Mouse (Mus musculus): Measurements from ENCODE around the gene Ptger2.

- TF ChIP-seq CTCF (IDR thresholded peaks at IDR 0.05; ENCODE audit: low read depth, low read length) (no peak), POLR2AphosphoS5 (IDR thresholded peaks at IDR 0.05; ENCODE audit: insufficient replicate concordance, low read depth, low read length) (no peak), GATA1 (IDR thresholded peaks at IDR 0.05; ENCODE audit: borderline replicate concordance, low read length) (no peak)
Observed at GRCm38 (mm10) chr14:45000086-45000769, 12.2 kb downstream of the Ptger2 start.

Data from G1E (cell line).